Mouse (Mus musculus): ENCODE data around the gene Kif27. TPM values are rescaled to one million over a fixed set of nuclear protein-coding genes. Genes with fewer than 3 reads are reported as not detected.

Kif27 gene
- 196 TPM for polyA plus RNA-seq (2014; fragmentation: Illumina TruSeq; extraction: RNeasy Lipid Tissue Mini Kit (QIAGEN cat#74804); ENCODE audit: low read depth, low replicate concordance)

DNA sequence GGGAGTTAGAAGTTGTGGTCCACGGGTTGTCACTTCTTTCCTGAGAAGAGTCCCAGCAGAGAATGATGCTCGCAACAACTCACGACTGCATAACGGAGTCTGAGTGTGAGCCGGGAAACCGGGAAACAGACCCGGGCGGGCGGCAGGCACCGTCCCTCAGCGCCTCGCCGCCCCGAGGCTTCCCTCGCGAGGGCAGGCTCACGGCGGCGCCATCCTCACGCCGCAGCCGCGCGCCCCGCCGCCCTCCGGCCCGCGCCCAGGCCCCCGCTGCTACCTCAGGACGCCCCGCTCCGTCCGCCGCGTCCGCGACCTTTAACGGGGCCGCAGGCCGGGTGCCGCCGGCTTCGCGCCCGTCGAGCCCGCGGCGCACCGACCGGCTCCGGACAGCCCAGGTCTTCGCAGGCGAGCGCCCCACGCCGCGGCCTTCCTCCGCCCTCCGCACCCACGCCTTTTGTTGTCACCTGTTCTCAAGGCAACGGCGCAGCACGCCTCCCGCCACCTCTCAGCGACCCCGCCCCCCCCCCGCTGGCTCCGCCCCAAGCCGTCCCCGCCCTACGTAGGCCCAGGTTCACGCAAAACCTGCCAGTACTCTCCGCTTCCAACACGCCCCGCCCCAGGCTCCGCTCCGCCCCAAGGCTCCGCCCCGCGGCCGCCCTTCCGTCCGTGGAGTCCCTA is at the start of gene Kif27:
Kif27 (minus strand) TSS at position 494 of the 675 bp plus-strand sequence.

DNA sequence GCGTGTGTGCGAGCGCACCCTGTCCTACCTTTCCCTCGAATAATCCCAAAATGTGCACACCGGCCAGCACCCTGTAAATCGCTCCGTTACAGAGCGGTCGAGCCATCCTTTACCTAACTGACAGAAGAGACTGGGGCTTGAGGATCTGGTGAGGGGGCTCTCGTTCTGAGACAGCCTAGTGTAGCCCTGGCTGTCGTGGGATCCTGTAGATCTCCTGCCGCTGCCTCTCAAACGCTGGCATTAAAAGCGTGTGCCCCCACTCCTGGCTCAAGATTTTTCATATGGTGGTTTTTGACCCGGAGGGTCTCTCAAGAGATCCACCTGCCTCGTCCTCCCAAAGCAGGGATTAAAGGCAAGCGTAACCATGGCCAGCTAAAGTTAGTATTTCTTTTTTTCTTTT is 44.3 kb upstream of the Kif27 start, which contains the start of gene Hnrnpk:
Hnrnpk (minus strand) TSS at position 101 of the 400 bp plus-strand sequence.

DNA sequence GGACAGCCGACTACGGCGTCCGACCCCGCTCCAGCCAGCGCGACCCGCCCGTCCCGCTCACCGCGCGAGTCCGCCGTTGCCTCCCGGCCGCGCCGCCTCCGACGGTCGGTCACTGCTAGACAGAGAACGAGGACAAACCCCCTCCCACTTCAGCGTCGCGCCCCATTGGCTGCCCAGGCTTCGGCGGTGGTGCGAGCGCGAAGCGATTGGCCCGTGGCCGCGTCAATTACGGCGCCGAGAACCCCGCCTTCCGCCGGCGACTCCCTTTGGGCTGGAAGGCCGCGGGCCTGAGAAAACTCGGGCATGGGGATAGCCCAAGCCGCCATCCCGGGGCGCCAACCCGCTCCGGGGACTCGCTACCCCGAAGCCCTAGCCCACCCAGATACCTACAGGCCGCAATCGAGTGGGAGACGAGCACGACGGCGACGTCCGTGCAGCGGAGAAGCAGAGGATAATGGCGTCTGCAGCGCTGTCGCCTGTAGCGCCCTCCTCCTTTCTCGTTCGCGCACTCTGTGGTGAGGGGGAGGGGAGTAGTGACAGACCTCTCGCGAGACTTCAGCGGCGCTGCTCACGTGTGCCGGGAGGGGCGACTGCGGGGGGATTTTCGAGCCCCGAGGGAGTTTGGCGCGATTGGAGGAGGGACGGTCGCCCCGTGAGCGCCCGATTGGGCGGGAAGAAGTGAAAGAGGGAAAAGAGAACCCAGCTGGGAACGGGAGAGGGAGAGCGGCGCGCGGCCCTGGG is 43.3 kb upstream of the Kif27 start, which contains the start of gene Rmi1:
Rmi1 (plus strand) TSS at position 246 of the 741 bp plus-strand sequence.

DNA sequence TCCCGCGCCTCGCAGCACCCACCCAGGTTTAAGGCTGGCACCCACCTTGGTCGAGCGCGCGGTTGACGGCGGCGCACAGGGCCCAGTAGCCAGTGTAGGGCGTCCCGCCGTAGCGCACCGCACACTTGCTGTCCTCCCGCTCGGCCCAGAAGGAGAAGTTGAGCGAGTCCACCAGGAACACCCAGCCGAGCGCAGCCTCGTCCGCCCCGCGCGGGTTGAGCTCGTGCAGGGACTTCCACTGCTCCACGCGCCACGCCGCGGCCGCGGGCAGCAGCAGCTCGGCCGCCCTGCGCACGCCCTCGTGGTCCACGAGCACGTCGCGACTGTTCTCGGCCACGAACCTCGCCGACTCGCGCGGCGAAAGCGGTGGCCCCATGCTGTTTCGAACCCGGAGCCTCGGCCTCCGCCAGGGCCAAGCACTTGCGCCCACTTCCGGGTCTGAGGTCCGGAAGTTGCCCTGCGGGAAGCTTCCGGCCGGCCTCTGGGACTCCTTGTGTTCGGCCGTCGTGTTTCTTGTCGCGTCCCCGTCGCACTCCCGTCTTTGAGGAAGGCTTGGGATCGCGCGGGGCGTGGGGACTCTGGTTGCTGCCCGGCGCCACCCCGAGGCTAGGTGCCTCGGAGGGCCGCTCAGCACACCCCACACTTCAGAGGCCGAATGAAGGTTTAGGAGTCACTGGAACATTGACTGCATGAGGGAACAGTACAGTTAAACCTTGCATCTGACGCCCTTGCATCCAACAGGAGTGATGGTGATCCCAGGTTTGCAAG is 26.0 kb upstream of the Kif27 start, which contains the start of gene 2210016F16Rik:
2210016F16Rik (minus strand) TSS at position 447 of the 768 bp plus-strand sequence.

DNA sequence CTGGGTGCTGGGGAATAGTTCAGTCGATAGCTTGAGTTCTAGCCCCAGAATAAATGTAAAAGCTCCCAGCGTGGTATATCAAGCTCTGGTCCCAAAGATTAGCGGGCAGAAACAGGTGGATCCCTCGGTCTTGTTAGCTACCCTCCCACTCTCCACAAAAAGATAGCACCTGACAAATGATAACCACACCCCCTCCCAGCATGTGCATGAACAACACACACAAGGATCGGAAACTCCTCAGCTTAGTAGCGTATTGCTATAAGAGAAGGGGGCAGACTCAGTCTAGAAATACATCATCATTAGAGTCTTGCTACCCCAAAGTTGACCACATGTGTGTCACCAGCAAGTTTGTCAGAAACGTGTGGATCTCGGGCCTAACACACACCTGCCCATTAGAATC is 83.3 kb downstream of the Kif27 start, which contains the start of gene Gkap1:
Gkap1 (minus strand) TSS at position 101 of the 400 bp plus-strand sequence.

Other genes with a start within 250 kb of the Kif27 start
- 3.2 TPM for gene Klhl3, start 245.5 kb downstream of the Kif27 start, polyA plus RNA-seq (2014; fragmentation: Illumina TruSeq; extraction: RNeasy Lipid Tissue Mini Kit (QIAGEN cat#74804); ENCODE audit: low read depth, low replicate concordance)
- gene Hnrnpa0, start 230.6 kb downstream of the Kif27 start, polyA plus RNA-seq (2014; fragmentation: Illumina TruSeq; extraction: RNeasy Lipid Tissue Mini Kit (QIAGEN cat#74804); ENCODE audit: low read depth, low replicate concordance), result 49.5 TPM
- gene Idnk, start 201.5 kb downstream of the Kif27 start, polyA plus RNA-seq (2014; fragmentation: Illumina TruSeq; extraction: RNeasy Lipid Tissue Mini Kit (QIAGEN cat#74804); ENCODE audit: low read depth, low replicate concordance), result 3.2 TPM
- gene Ubqln1, start 143.5 kb downstream of the Kif27 start, polyA plus RNA-seq (2014; fragmentation: Illumina TruSeq; extraction: RNeasy Lipid Tissue Mini Kit (QIAGEN cat#74804); ENCODE audit: low read depth, low replicate concordance), result 84.9 TPM
- gene Gkap1, start 83.4 kb downstream of the Kif27 start, polyA plus RNA-seq (2014; fragmentation: Illumina TruSeq; extraction: RNeasy Lipid Tissue Mini Kit (QIAGEN cat#74804); ENCODE audit: low read depth, low replicate concordance), result 1,845 TPM
- gene 2210016F16Rik, start 26.1 kb upstream of the Kif27 start, polyA plus RNA-seq (2014; fragmentation: Illumina TruSeq; extraction: RNeasy Lipid Tissue Mini Kit (QIAGEN cat#74804); ENCODE audit: low read depth, low replicate concordance), result 4.1 TPM
- 155 TPM for gene Rmi1, start 43.1 kb upstream of the Kif27 start, polyA plus RNA-seq (2014; fragmentation: Illumina TruSeq; extraction: RNeasy Lipid Tissue Mini Kit (QIAGEN cat#74804); ENCODE audit: low read depth, low replicate concordance)
- 1,380 TPM for gene Hnrnpk, start 44.2 kb upstream of the Kif27 start, polyA plus RNA-seq (2014; fragmentation: Illumina TruSeq; extraction: RNeasy Lipid Tissue Mini Kit (QIAGEN cat#74804); ENCODE audit: low read depth, low replicate concordance)

Measured in testis, adult 10 weeks (tissue).